Mouse (Mus musculus) liver, embryonic 16.5 days (tissue): ENCODE measurements around the gene Ndufb3. TPM values are rescaled to one million over a fixed set of nuclear protein-coding genes. Genes with fewer than 3 reads are reported as not detected.
"Not testable (repeated sequence)": the region's sequence is repeated elsewhere in the genome, so short reads cannot be mapped to it uniquely, and the experiment has no call there.

Experiments used
- ATAC-seq: fragments of 200-750 bp; cut with Nextera tagmentation; 2 replicates; pipeline ENCODE4 v1.8.0; 2017; ENCODE audit warnings: low read depth, mild to moderate bottlenecking, moderate number of reproducible peaks, moderate library complexity
- H3K27ac ChIP-seq: fragments of 300-500 bp; sonication (generic); 2 replicates; pipeline ENCODE4 v1.5.1; 2014; ENCODE audit warnings: mild to moderate bottlenecking, low read length
- H3K27me3 ChIP-seq: fragments of 300-500 bp; sonication (generic); 2 replicates; pipeline ENCODE4 v1.6.1; 2014; ENCODE audit warnings: low read depth, low read length, mixed read lengths; ENCODE audit not compliant: control insufficient read depth, insufficient read depth
- H3K36me3 ChIP-seq: fragments of 300-500 bp; sonication (generic); 2 replicates; pipeline ENCODE4 v1.6.1; 2014; ENCODE audit warnings: mild to moderate bottlenecking; ENCODE audit not compliant: control insufficient read depth, insufficient read depth
- H3K4me1 ChIP-seq: fragments of 300-500 bp; sonication (generic); 2 replicates; pipeline ENCODE4 v1.6.1; 2014; ENCODE audit warnings: low read depth, low read length, mixed read lengths; ENCODE audit not compliant: control insufficient read depth
- H3K4me2 ChIP-seq: fragments of 300-500 bp; sonication (generic); 2 replicates; pipeline ENCODE4 v1.6.1; 2014; ENCODE audit warnings: low read depth, low read length, mixed read lengths
- H3K4me3 ChIP-seq: fragments of 300-500 bp; sonication (generic); 2 replicates; pipeline ENCODE4 v1.5.1; 2014; ENCODE audit warnings: low read depth, mild to moderate bottlenecking, low read length
- H3K9ac ChIP-seq: fragments of 300-500 bp; sonication (generic); 2 replicates; pipeline ENCODE4 v1.6.1; 2014; ENCODE audit warnings: low read depth, low read length
- H3K9me3 ChIP-seq: fragments of 300-500 bp; sonication (generic); replicated peaks from 2 replicates; pipeline ENCODE4 v1.6.1; 2016; ENCODE audit warnings: low read length; ENCODE audit not compliant: control insufficient read depth
- WGBS: fragments of 180-500 bp; shearing (Covaris S2); extraction: QIAGEN DNeasy Blood & Tissue Kit; methylation state at CpG from one replicate; pipeline ENCODE4 v1.1.7; 2014; ENCODE audit not compliant: insufficient replicate concordance; 5-methylcytosine and 5-hydroxymethylcytosine counted together
- polyA plus RNA-seq: library from polyadenylated mRNA; unstranded; fragments of >200 nt; fragmentation: Nextera tagmentation; extraction: Ambion mirVana; gene quantifications from 2 replicates; pipeline ENCODE4 v1.2.1, GENCODE M21; 2015

The Ndufb3 gene
- polyA plus RNA-seq, result 82.7 and 90.0 TPM in 2 replicates

DNA sequence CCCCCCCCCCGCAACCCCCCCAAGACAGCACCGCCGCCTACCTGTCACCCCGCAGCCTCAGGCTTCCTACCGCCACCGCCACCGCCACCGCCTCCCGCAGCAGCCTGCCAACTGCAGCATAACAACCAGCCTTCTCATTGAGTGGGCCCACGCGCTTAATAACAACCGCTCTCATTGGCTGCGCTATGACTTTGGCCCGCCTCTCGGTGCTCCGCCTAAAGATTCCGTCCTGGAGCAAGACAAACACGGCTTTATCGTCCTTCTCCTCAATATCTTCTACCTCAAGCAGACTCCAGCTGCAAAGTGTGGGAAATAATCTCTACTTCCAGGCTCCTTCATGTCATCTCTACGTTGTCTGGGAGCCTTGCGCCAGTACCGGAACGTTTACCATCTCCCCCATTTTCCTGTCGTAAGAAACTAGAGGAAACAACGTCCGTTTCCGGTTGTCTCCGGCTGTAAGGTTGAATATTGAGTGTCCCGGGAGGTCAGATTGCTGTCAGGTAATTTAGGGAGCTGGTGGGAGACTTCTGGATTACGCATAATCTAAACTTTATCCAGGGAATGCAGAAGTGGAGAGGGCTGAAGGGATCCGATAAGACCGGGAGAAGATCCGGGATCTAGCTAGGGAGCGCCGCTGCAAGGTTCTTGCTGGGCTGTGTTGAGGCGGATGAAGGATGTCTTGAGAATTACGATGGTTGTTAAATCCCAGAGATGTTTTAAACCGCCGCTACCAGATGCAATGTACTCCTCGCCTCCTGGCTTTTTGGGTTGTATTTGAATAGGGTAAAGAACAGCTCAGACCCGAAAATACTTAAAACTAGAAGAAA, at the start of gene Ndufb3, which contains the start of gene Fam126b:
Gene Ndufb3 (plus strand): TSS at position 214 of the 827 bp plus-strand sequence.
Gene Fam126b (minus strand): TSS at position 153 of the 827 bp plus-strand sequence.
- H3K4me1 ChIP-seq, result peaks cover 10% of the 10 kb centered on the region
- H3K27me3 ChIP-seq, result no peaks in the 10 kb centered on the region
- H3K4me3 ChIP-seq, result peak within 1 kb of the TSS; percentile 83
- peak within 1 kb of the TSS; percentile 78 for H3K4me2 ChIP-seq
- under 1% methylated on average over 40 of the region's 41 CpGs for WGBS
- H3K36me3 ChIP-seq, result no peaks in the 10 kb centered on the region; the same call in 1 of the 2 replicates
- H3K9me3 ChIP-seq, result no peaks in the 10 kb centered on the region
- peak; percentile 99 for ATAC-seq
- H3K27ac ChIP-seq, result peak within 1 kb of the TSS; percentile 65
- peak within 1 kb of the TSS; percentile 87 for H3K9ac ChIP-seq

DNA sequence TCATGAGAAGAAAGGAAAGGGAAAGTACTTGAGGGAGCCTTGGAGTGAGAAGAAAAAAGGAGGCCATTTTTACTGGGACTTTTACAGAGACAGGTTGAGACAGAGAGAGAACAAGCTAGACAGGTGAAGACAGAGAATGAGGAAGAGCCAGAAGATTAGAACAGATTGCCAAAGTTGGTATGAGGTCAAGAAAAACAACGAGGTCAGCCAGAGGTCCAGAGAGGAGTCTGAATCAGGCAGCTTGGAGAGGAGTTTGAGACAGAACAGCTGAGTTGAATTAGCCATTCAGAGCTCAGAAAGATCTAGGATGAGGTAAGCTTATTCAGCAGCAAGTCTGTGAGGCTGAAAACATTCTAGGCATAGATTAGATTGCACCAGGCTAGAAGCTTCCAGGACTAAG, 44.8 kb upstream of the Ndufb3 start:
- Histone ChIP-seq H3K4me2 (no peak overlapping the region), H3K4me1 (no peaks in the 10 kb centered on the region), H3K27ac (no peak overlapping the region), H3K9me3 (no peaks in the 10 kb centered on the region), H3K9ac (no peak overlapping the region), H3K36me3 (peaks cover 6% of the 10 kb centered on the region), H3K4me3 (no peak overlapping the region), H3K27me3 (no peaks in the 10 kb centered on the region)
- ATAC-seq, result no peak
- WGBS, result 58% methylated on average over 1 of the region's 1 CpGs

DNA sequence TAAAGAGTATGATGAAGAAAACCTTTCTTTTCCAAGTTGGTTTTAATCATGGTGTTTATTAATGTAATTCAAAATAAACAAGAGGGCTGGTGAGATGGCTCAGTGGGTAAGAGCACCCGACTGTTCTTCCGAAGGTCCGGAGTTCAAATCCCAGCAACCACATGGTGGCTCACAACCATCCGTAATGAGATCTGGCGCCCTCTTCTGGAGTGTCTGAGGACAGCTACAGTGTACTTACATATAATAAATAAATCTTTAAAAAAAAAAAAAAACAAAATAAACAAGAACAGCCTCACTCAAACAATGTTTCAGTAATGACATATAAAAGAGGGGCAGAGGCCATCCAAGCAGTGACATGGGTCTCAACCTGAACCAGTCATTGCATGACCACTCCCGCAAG, 25.8 kb upstream of the Ndufb3 start:
- 82% methylated on average over 5 of the region's 6 CpGs for WGBS
- not testable (repeated sequence) for H3K9ac ChIP-seq, H3K4me1 ChIP-seq, ATAC-seq, H3K36me3 ChIP-seq, H3K27me3 ChIP-seq, H3K4me2 ChIP-seq, H3K9me3 ChIP-seq, H3K27ac ChIP-seq, H3K4me3 ChIP-seq

DNA sequence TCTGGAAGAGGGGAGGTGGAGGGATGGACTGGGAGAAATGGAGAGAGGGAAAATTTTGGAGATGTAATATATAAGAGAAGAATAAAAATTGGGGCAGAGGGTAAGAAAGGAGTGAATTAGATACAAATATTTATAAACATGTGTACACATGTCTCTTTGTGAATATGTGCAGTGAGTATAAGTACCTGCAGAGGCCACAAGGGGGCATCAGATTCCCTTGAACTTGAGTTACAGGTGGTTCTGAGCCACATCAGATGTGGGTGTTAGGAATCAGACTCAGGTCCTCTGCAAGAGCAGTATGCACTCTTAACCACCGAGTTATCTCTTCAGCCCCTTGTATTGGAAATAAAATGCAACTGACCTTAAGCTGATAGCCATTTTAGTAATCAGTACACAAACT, 23.7 kb upstream of the Ndufb3 start:
- H3K4me2 ChIP-seq, result no peak overlapping the region
- no peaks in the 10 kb centered on the region for H3K9me3 ChIP-seq
- no peaks in the 10 kb centered on the region; the same call in 1 of the 2 replicates for H3K36me3 ChIP-seq
- no peak for ATAC-seq
- WGBS, result 45% methylated on average over 1 of the region's 1 CpGs
- no peaks in the 10 kb centered on the region for H3K27me3 ChIP-seq
- H3K27ac ChIP-seq, result no peak overlapping the region
- no peak overlapping the region for H3K9ac ChIP-seq
- no peak overlapping the region for H3K4me3 ChIP-seq
- H3K4me1 ChIP-seq, result no peaks in the 10 kb centered on the region

DNA sequence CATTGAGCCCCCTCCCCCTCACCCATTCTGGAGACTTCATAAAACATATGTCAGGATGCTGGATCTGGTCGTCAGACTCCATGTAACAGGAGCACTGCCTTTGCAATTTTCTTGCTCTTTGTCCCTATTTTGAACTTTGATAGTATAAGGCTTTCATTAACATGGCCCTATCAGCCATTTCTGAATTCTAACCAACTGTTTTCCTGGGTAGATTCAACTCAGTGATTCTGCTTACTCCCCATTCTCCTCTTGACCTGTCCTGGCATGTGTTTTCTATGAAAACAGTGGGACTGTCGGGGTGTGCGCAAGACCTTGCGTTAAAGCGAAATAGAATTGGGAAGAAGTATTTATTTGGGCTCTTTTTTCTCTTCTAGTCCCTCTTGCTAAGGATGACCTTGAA, 21.2 kb upstream of the Ndufb3 start:
- H3K27me3 ChIP-seq, result no peaks in the 10 kb centered on the region
- H3K4me1 ChIP-seq, result no peaks in the 10 kb centered on the region
- H3K27ac ChIP-seq, result no peak overlapping the region
- no peaks in the 10 kb centered on the region for H3K9me3 ChIP-seq
- 80% methylated on average over 5 of the region's 5 CpGs for WGBS
- no peak for ATAC-seq
- no peak overlapping the region for H3K4me3 ChIP-seq
- H3K9ac ChIP-seq, result no peak overlapping the region
- no peak overlapping the region for H3K4me2 ChIP-seq
- H3K36me3 ChIP-seq, result no peaks in the 10 kb centered on the region; the same call in 1 of the 2 replicates

DNA sequence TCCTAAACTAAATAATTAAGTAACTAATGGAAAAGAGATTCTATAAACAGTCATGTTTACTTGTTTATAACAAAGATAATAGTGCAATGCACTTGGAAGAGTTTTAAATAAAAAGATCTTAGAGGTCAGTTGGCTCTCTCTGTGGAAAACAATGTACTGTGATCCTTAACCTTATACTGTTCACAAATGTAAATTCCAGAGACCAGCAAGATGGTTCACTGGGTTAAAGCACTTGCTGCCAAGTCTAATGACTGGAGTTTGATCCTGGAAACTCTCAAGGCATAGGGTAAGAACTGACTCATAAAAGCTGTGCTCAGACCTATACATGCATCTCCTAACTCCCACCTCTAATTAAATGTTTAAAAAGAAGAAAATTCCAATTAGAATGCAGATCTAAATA, 19.6 kb upstream of the Ndufb3 start:
- Histone ChIP-seq H3K4me2 (no peak overlapping the region), H3K9me3 (no peaks in the 10 kb centered on the region), H3K4me3 (no peak overlapping the region), H3K27ac (no peak overlapping the region), H3K36me3 (no peaks in the 10 kb centered on the region; the same call in 1 of the 2 replicates), H3K9ac (no peak overlapping the region), H3K4me1 (no peaks in the 10 kb centered on the region; the same call in 1 of the 2 replicates), H3K27me3 (no peaks in the 10 kb centered on the region)
- no peak for ATAC-seq

DNA sequence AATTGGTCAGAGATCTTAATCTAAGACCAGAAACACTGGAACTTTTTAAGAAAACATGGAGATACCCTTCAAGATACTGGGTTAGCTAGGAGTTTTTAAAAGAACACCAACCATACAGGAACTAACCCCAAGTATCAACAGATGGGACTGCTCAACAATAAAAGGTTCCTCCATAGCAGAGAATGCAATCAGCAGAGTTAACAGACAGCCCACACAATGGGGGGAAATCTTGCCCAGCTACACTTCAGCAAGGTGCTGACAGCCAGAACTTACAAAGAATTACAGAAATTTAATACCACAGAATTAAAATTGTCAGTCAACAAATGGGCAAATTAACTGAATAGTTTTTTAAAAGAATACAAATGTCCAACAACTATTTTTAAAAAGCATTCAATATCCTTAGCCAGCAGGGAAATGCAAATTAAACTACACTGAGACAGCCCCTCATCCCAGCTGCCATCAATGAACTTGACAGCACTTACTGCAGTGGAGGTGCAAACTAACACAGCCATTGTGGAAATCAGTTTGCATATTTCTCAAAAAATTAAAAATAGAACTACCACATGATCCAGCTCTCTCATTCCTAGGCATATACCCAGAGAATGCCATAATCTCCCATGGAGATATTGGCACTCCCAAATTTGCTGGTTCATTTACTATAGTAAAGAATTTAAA, 17.6 kb upstream of the Ndufb3 start:
- Histone ChIP-seq H3K36me3 (no peaks in the 10 kb centered on the region; the same call in 1 of the 2 replicates), H3K9ac (no peak overlapping the region), H3K9me3 (no peaks in the 10 kb centered on the region), H3K27me3 (no peaks in the 10 kb centered on the region), H3K27ac (no peak overlapping the region), H3K4me1 (no peaks in the 10 kb centered on the region; the same call in 1 of the 2 replicates), H3K4me3 (no peak overlapping the region), H3K4me2 (no peak overlapping the region)
- no peak for ATAC-seq

DNA sequence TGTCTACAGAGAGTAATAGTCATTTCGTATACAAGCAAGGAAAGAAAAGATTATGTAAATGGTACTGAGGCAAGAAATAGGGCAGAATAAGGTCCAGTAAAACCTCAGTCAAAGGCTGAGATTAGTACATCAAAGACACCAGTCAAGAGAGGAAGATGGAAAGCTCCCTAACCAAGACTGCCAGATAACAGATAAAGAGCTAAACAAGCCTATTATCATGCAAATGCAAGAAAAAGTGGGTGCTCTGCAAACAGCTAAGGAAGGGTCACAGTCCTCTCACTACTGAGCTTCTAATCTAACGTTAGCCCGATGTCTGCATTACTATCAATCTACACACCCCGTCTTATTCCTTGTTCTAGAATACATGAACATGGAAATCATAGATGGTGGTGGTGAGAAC, 15.7 kb upstream of the Ndufb3 start:
- Histone ChIP-seq H3K27ac (no peak overlapping the region), H3K36me3 (no peaks in the 10 kb centered on the region), H3K9me3 (no peaks in the 10 kb centered on the region), H3K4me2 (no peak overlapping the region), H3K9ac (no peak overlapping the region), H3K27me3 (no peaks in the 10 kb centered on the region), H3K4me1 (no peaks in the 10 kb centered on the region; the same call in 1 of the 2 replicates), H3K4me3 (no peak overlapping the region)
- no peak for ATAC-seq
- 44% methylated on average over 4 of the region's 4 CpGs for WGBS

DNA sequence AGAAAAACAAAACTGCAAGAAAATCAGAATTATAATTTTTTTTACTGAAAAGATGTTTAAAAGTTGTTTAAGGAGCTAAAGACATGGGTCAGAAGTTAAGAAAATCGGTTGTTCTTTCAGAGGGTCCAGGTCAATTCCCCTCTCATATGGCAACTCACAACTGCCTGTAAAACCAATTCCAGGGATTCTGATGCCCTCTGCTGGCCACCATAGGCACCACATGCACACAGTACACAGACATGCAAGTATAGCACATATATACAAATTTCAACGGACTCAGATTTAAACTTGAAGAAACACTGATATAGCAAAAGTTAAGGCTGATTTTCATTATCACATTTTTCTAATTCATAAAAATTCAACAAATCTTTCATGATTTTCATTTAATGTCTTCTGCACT, 7.0 kb upstream of the Ndufb3 start:
- H3K27me3 ChIP-seq, result no peaks in the 10 kb centered on the region
- no peaks in the 10 kb centered on the region for H3K36me3 ChIP-seq
- H3K9ac ChIP-seq, result no peak overlapping the region
- H3K4me3 ChIP-seq, result no peak overlapping the region
- H3K4me2 ChIP-seq, result no peak overlapping the region
- H3K4me1 ChIP-seq, result no peaks in the 10 kb centered on the region
- H3K27ac ChIP-seq, result no peak overlapping the region
- no peak for ATAC-seq
- no peaks in the 10 kb centered on the region for H3K9me3 ChIP-seq
- 70% methylated on average over 2 of the region's 2 CpGs for WGBS
